In genomic region chr16:48252824-48253223, GRCm38 (mm10) we compare ENCODE assay signal across 19 mouse cellular contexts. TPM values are rescaled to one million over a fixed set of nuclear protein-coding genes. Genes with fewer than 3 reads are reported as not detected.
DNase-seq lines count a peak whose midpoint lies in the region; ATAC-seq lines count a peak whose summit lies in the region.
"Had no signal": no experiment of that assay in that cellular context is flagged by ENCODE, and none has a peak within 500 bp of the region (broad histone marks: within the 10 kb centered on the region; RNA-seq: fewer than 3 reads in every experiment).

No protein-coding gene starts in this region.

- H3K36me3 ChIP-seq in kidney, embryonic 15.5 days, result no peaks in the 10 kb centered on the region
- H3K36me3 ChIP-seq in intestine, embryonic 16.5 days (ENCODE audit: control insufficient read depth, insufficient read depth, low read length), result no peaks in the 10 kb centered on the region
- no peaks in the 10 kb centered on the region for H3K36me3 ChIP-seq in forebrain, embryonic 14.5 days (ENCODE audit: control insufficient read depth, insufficient read depth, low read length)
- H3K36me3 ChIP-seq: hindbrain, embryonic 15.5 days; limb, embryonic 12.5 days; midbrain, embryonic 10.5 days had no signal

- no peak overlapping the region for H3K27ac ChIP-seq in kidney, embryonic 15.5 days
- no peak overlapping the region for H3K27ac ChIP-seq in intestine, embryonic 16.5 days (ENCODE audit: low read length)
- H3K27ac ChIP-seq in forebrain, embryonic 14.5 days (ENCODE audit: low read depth, low read length), result no peak overlapping the region
- H3K27ac ChIP-seq: hindbrain, embryonic 15.5 days; limb, embryonic 12.5 days; midbrain, embryonic 10.5 days had no signal

- no peak for DNase-seq in kidney, adult 11 months
- DNase-seq in c-Kit-positive CD71-negative TER-119-negative erythroid progenitor cells, embryonic 14.5 days (ENCODE audit: low read depth), result peak; percentile 13
- DNase-seq in lung, postnatal 36 days, result peak; percentile 23
- DNase-seq in urinary bladder, postnatal 10 days (ENCODE audit: low spot score), result no peak
- no peak for DNase-seq in forebrain, embryonic 14.5 days (ENCODE audit: low spot score)
- DNase-seq in gastrocnemius, postnatal 4 days (ENCODE audit: low spot score in 2 of 2), result no peak
- DNase-seq: adrenal gland, postnatal 10 days; cerebellum, adult 11 months; kidney, postnatal 14 days had no signal

- no peak overlapping the region for H3K4me3 ChIP-seq in kidney, embryonic 15.5 days (replicated peaks)
- no peak overlapping the region for H3K4me3 ChIP-seq in intestine, embryonic 16.5 days (ENCODE audit: low read length)
- no peak overlapping the region for H3K4me3 ChIP-seq in forebrain, embryonic 14.5 days (ENCODE audit: low read depth, low read length)
- H3K4me3 ChIP-seq: hindbrain, embryonic 15.5 days; limb, embryonic 12.5 days; midbrain, embryonic 10.5 days had no signal

- no peak overlapping the region for H3K4me2 ChIP-seq in kidney, embryonic 15.5 days
- no peak overlapping the region for H3K4me2 ChIP-seq in intestine, embryonic 16.5 days (ENCODE audit: low read depth, low read length)
- H3K4me2 ChIP-seq in forebrain, embryonic 14.5 days (ENCODE audit: low read length), result no peak overlapping the region
- H3K4me2 ChIP-seq: hindbrain, embryonic 15.5 days; limb, embryonic 12.5 days had no signal

- H3K9me3 ChIP-seq in kidney, embryonic 15.5 days (replicated peaks), result no peaks in the 10 kb centered on the region
- H3K9me3 ChIP-seq in intestine, embryonic 16.5 days (ENCODE audit: control insufficient read depth, low read length), result no peaks in the 10 kb centered on the region
- H3K9me3 ChIP-seq in forebrain, embryonic 14.5 days (replicated peaks; ENCODE audit: control insufficient read depth, low read length), result no peaks in the 10 kb centered on the region
- H3K9me3 ChIP-seq: hindbrain, embryonic 15.5 days; limb, embryonic 12.5 days; midbrain, embryonic 10.5 days had no signal

- H3K4me1 ChIP-seq in kidney, embryonic 15.5 days, result 0 out of 2 replicates have a peak, but pooled peaks cover 3% of the 10 kb centered on the region
- H3K4me1 ChIP-seq in intestine, embryonic 16.5 days (ENCODE audit: control insufficient read depth, insufficient read depth, low read length), result no peaks in the 10 kb centered on the region
- H3K4me1 ChIP-seq in forebrain, embryonic 14.5 days (ENCODE audit: control insufficient read depth, insufficient read depth, low read length), result no peaks in the 10 kb centered on the region
- H3K4me1 ChIP-seq: hindbrain, embryonic 15.5 days; limb, embryonic 12.5 days; midbrain, embryonic 10.5 days had no signal

- H3K27me3 ChIP-seq in kidney, embryonic 15.5 days, result no peaks in the 10 kb centered on the region
- no peaks in the 10 kb centered on the region for H3K27me3 ChIP-seq in intestine, embryonic 16.5 days (replicated peaks; ENCODE audit: control insufficient read depth, insufficient read depth, low read length)
- no peaks in the 10 kb centered on the region for H3K27me3 ChIP-seq in forebrain, embryonic 14.5 days (replicated peaks; ENCODE audit: control insufficient read depth, insufficient read depth, low read length)
- H3K27me3 ChIP-seq: CH12.LX; hindbrain, embryonic 15.5 days; limb, embryonic 12.5 days had no signal

- ATAC-seq in kidney, embryonic 15.5 days (replicated peaks; ENCODE audit: low FRiP score), result peak; percentile 76
- ATAC-seq in intestine, embryonic 16.5 days, result peak; percentile 60
- no peak for ATAC-seq in forebrain, embryonic 14.5 days

- no peak overlapping the region for H3K9ac ChIP-seq in kidney, embryonic 15.5 days
- H3K9ac ChIP-seq in intestine, embryonic 16.5 days (ENCODE audit: low read depth, low read length), result no peak overlapping the region
- H3K9ac ChIP-seq in forebrain, embryonic 14.5 days (ENCODE audit: low read length), result no peak overlapping the region
- H3K9ac ChIP-seq: hindbrain, embryonic 15.5 days; limb, embryonic 12.5 days had no signal

- WGBS in kidney, embryonic 15.5 days, result 45% methylated on average over 4 of the region's 4 CpGs
- 34% methylated on average over 4 of the region's 4 CpGs for WGBS in intestine, embryonic 16.5 days
- WGBS in forebrain, embryonic 14.5 days, result 89% methylated on average over 4 of the region's 4 CpGs

RNA-seq across cellular contexts. Expression of gene Dppa4, which starts 30.7 kb away (rescaled TPM):
- not detected in 2 replicates for polyA plus RNA-seq in kidney, embryonic 15.5 days (2015; fragmentation: Nextera tagmentation; extraction: Ambion mirVana)
- polyA plus RNA-seq in intestine, embryonic 16.5 days (2015; fragmentation: Nextera tagmentation; extraction: Ambion mirVana), result not detected in 2 replicates
- polyA plus RNA-seq in forebrain, embryonic 14.5 days (2014; fragmentation: Nextera tagmentation; extraction: Ambion mirVana), result not detected in 2 replicates
- total RNA-seq in gastrocnemius, postnatal 4 days (2021), result not detected
- total RNA-seq: adrenal gland, postnatal 10 days; CH12.LX; layer of hippocampus, postnatal 25 days had no signal
- polyA plus RNA-seq: frontal cortex, adult 2 months; gonadal fat pad, adult 2 months; hindbrain, embryonic 15.5 days; limb, embryonic 12.5 days; midbrain, embryonic 10.5 days; stomach, embryonic 16.5 days had no signal

RNA-seq across cellular contexts. Expression of gene Dppa2, which starts 50.9 kb away (rescaled TPM):
- not detected in 2 replicates for polyA plus RNA-seq in kidney, embryonic 15.5 days (2015; fragmentation: Nextera tagmentation; extraction: Ambion mirVana)
- 0.06 TPM in 1 of 2 replicates, not detected in the other for polyA plus RNA-seq in intestine, embryonic 16.5 days (2015; fragmentation: Nextera tagmentation; extraction: Ambion mirVana)
- polyA plus RNA-seq in forebrain, embryonic 14.5 days (2014; fragmentation: Nextera tagmentation; extraction: Ambion mirVana), result not detected in 2 replicates
- not detected for total RNA-seq in gastrocnemius, postnatal 4 days (2021)
- total RNA-seq: adrenal gland, postnatal 10 days; CH12.LX; layer of hippocampus, postnatal 25 days had no signal
- polyA plus RNA-seq: frontal cortex, adult 2 months; gonadal fat pad, adult 2 months; limb, embryonic 12.5 days; midbrain, embryonic 10.5 days; stomach, embryonic 16.5 days had no signal

Comparison
In these comparisons a context has a peak if more than half of its experiments do, and no peak if none do; other contexts are left out.
1. DNase-seq: peak in c-Kit-positive CD71-negative TER-119-negative erythroid progenitor cells, embryonic 14.5 days (single experiment) and lung, postnatal 36 days (single experiment); none in kidney, adult 11 months (single experiment), urinary bladder, postnatal 10 days (single experiment), forebrain, embryonic 14.5 days (single experiment) and gastrocnemius, postnatal 4 days (0 of 2).